Mouse (Mus musculus) kidney, postnatal 0 days (tissue): ENCODE measurements around the gene Vmn1r115. TPM values are rescaled to one million over a fixed set of nuclear protein-coding genes. Genes with fewer than 3 reads are reported as not detected.
"Not testable (repeated sequence)": the region's sequence is repeated elsewhere in the genome, so short reads cannot be mapped to it uniquely, and the experiment has no call there.

Experiments
- ATAC-seq: fragments of 200-750 bp; cut with Nextera tagmentation; replicated peaks from 2 replicates; pipeline ENCODE4 v1.8.0; 2017; ENCODE audit warnings: low read depth, moderate number of reproducible peaks, moderate TSS enrichment, moderate library complexity; ENCODE audit not compliant: low FRiP score
- DNase-seq: peaks from one replicate; pipeline ENCODE4 v3.0.0-alpha.2; 2016; ENCODE audit warnings: low spot score
- H3K27ac ChIP-seq: fragments of 300-500 bp; sonication (generic); 2 replicates; pipeline ENCODE4 v1.5.1; 2014; ENCODE audit warnings: mild to moderate bottlenecking
- H3K27me3 ChIP-seq: fragments of 300-500 bp; sonication (generic); 2 replicates; pipeline ENCODE4 v1.6.1; 2014; ENCODE audit warnings: low read length, mixed read lengths; ENCODE audit not compliant: insufficient read depth
- H3K36me3 ChIP-seq: fragments of 300-500 bp; sonication (generic); 2 replicates; pipeline ENCODE4 v1.6.1; 2014; ENCODE audit warnings: low read length, mixed read lengths; ENCODE audit not compliant: insufficient read depth
- H3K4me1 ChIP-seq: fragments of 300-500 bp; sonication (generic); replicated peaks from 2 replicates; pipeline ENCODE4 v1.6.1; 2014; ENCODE audit warnings: antibody characterized with exemption, low read length, mixed read lengths; ENCODE audit not compliant: insufficient read depth
- H3K4me2 ChIP-seq: fragments of 300-500 bp; sonication (generic); 2 replicates; pipeline ENCODE4 v1.6.1; 2014; ENCODE audit warnings: mild to moderate bottlenecking, low read length, moderate library complexity, mixed read lengths
- H3K4me3 ChIP-seq: fragments of 300-500 bp; sonication (generic); replicated peaks from 2 replicates; pipeline ENCODE4 v1.5.1; 2014; ENCODE audit warnings: low read depth, low read length
- H3K9ac ChIP-seq: fragments of 300-500 bp; sonication (generic); 2 replicates; pipeline ENCODE4 v1.6.1; 2014; ENCODE audit warnings: low read depth, low read length
- H3K9me3 ChIP-seq: fragments of 300-500 bp; sonication (generic); replicated peaks from 2 replicates; pipeline ENCODE4 v1.6.1; 2016; ENCODE audit warnings: low read length, inconsistent platforms, mixed read lengths
- WGBS: fragments of 180-500 bp; shearing (Covaris S2); extraction: QIAGEN DNeasy Blood & Tissue Kit; methylation state at CpG from one replicate; pipeline ENCODE4 v1.1.7; 2014; 5-methylcytosine and 5-hydroxymethylcytosine counted together
- polyA plus RNA-seq: library from polyadenylated mRNA; unstranded; fragments of >200 nt; fragmentation: Nextera tagmentation; extraction: Ambion mirVana; gene quantifications from 2 replicates; pipeline ENCODE4 v1.2.1, GENCODE M21; 2015

Vmn1r115 gene
- not detected in 2 replicates for polyA plus RNA-seq

- not testable (repeated sequence) for H3K27ac ChIP-seq, H3K4me1 ChIP-seq, H3K9me3 ChIP-seq, H3K9ac ChIP-seq, DNase-seq, H3K36me3 ChIP-seq, H3K27me3 ChIP-seq, H3K4me3 ChIP-seq, ATAC-seq, H3K4me2 ChIP-seq
- 85% methylated on average over 1 of the region's 3 CpGs for WGBS
Measured at GRCm38 (mm10) chr7:20844885-20845284, at the start of gene Vmn1r115. Vmn1r115 (minus strand) TSS chr7:20844985.

- H3K4me2 ChIP-seq, H3K27me3 ChIP-seq, DNase-seq, H3K4me3 ChIP-seq, H3K36me3 ChIP-seq, H3K9ac ChIP-seq, H3K4me1 ChIP-seq, H3K9me3 ChIP-seq, ATAC-seq, H3K27ac ChIP-seq: not testable (repeated sequence)
- WGBS = no CpG with 5 or more reads among the region's 2 CpGs
Measured at GRCm38 (mm10) chr7:20884021-20884420, 39.2 kb upstream of the Vmn1r115 start, which contains the start of gene Vmn1r117. Vmn1r117 (minus strand) TSS chr7:20884121.

- H3K9ac ChIP-seq, H3K27me3 ChIP-seq, H3K9me3 ChIP-seq, H3K27ac ChIP-seq, DNase-seq, H3K4me1 ChIP-seq, H3K4me3 ChIP-seq, ATAC-seq, H3K36me3 ChIP-seq, H3K4me2 ChIP-seq: not testable (repeated sequence)
- WGBS = 60% methylated on average over 3 of the region's 3 CpGs
Measured at GRCm38 (mm10) chr7:20871956-20872355, 27.2 kb upstream of the Vmn1r115 start, which contains the start of gene Vmn1r116. Vmn1r116 (plus strand) TSS chr7:20872256.

GRCm38 (mm10) chr7:20812086-20812485, 32.7 kb downstream of the Vmn1r115 start, which contains the start of gene Vmn1r114:
Vmn1r114 (minus strand) TSS chr7:20812186.
- H3K4me3 ChIP-seq, H3K4me1 ChIP-seq, H3K27me3 ChIP-seq, DNase-seq, ATAC-seq, H3K9ac ChIP-seq, H3K9me3 ChIP-seq, H3K4me2 ChIP-seq, H3K27ac ChIP-seq, H3K36me3 ChIP-seq: not testable (repeated sequence)
- no CpG with 5 or more reads among the region's 5 CpGs for WGBS

Other genes starting within 250 kb of the Vmn1r115 start
- gene Gm4513, start 246.0 kb downstream of the Vmn1r115 start, polyA plus RNA-seq = not detected in 2 replicates
- gene Vmn1r107, start 176.1 kb downstream of the Vmn1r115 start, polyA plus RNA-seq = not detected in 2 replicates
- not detected in 2 replicates for gene Vmn1r111, start 141.8 kb downstream of the Vmn1r115 start, polyA plus RNA-seq
- not detected in 2 replicates for gene Gm10668, start 114.4 kb downstream of the Vmn1r115 start, polyA plus RNA-seq
- not detected in 2 replicates for gene Vmn1r112, start 73.8 kb downstream of the Vmn1r115 start, polyA plus RNA-seq
- not detected in 2 replicates for gene Vmn1r113, start 57.7 kb downstream of the Vmn1r115 start, polyA plus RNA-seq
- gene Vmn1r114, start 32.8 kb downstream of the Vmn1r115 start, polyA plus RNA-seq = not detected in 2 replicates
- not detected in 2 replicates for gene Vmn1r116, start 27.3 kb upstream of the Vmn1r115 start, polyA plus RNA-seq
- not detected in 2 replicates for gene Vmn1r117, start 39.1 kb upstream of the Vmn1r115 start, polyA plus RNA-seq
- gene Vmn1r118, start 67.4 kb upstream of the Vmn1r115 start, polyA plus RNA-seq = not detected in 2 replicates
- gene Vmn1r119, start 167.5 kb upstream of the Vmn1r115 start, polyA plus RNA-seq = not detected in 2 replicates
- gene Vmn1r120, start 208.8 kb upstream of the Vmn1r115 start, polyA plus RNA-seq = not detected in 2 replicates